Mouse (Mus musculus) B cell, adult 67 days (primary cell): Measurements from ENCODE around the gene Xkr7. TPM values are rescaled to one million over a fixed set of nuclear protein-coding genes. Genes with fewer than 3 reads are reported as not detected.

ENCODE experiments used
- total RNA-seq, 2 experiments: library from RNA; stranded (reverse); gene quantifications; 4 replicates each; pipeline ENCODE4 v1.2.4; 2023

Gene Xkr7
- total RNA-seq, result not detected

DNA sequence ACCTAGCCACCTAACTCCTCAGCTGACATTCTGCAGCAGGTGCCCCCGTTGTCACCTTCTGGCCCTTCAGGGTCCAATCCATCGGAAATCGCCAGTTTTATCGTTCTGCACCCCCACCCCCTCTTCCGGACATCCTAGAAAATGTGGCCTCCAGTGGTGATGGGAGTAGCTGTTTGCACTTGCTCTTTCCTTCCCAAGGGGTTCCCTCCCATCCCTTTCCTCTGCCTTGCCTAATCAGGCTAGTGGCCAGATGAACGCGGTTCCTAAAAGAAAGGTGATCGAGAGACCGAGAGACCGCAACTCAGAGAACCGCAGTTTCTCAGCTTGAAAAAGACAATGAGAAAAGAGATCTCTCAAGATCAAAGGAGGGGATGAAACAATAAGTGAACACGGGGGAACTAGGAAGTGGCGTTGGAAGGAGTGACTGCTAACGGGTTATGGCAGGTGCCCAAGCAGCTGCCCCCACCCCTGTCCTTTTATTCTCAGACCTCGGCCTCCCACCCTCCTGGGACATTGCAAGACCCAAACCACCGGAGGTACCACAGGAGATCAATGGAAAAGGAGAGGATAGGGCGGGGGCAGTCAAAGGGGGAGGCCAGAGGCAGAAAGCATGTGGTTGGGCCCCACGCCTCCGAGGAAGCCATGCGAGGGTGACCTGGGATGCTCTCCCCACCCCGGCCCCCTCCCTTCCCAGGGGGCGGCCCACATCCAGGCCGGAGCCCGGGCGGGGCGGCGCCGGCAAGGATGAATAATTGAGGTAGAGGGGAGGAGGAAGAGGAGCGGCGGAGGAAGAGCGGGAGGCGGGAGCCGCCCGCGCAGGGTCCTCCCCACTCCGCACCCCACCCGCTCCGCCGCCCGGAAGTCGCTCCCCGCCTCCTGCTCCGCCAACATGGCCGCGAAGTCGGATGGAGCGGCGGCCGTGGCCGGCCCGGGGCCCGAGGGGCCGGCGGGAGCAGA lies at the start of gene Xkr7:
Gene Xkr7, plus strand, starts transcription at position 727 of the 957 bp plus-strand sequence.

DNA sequence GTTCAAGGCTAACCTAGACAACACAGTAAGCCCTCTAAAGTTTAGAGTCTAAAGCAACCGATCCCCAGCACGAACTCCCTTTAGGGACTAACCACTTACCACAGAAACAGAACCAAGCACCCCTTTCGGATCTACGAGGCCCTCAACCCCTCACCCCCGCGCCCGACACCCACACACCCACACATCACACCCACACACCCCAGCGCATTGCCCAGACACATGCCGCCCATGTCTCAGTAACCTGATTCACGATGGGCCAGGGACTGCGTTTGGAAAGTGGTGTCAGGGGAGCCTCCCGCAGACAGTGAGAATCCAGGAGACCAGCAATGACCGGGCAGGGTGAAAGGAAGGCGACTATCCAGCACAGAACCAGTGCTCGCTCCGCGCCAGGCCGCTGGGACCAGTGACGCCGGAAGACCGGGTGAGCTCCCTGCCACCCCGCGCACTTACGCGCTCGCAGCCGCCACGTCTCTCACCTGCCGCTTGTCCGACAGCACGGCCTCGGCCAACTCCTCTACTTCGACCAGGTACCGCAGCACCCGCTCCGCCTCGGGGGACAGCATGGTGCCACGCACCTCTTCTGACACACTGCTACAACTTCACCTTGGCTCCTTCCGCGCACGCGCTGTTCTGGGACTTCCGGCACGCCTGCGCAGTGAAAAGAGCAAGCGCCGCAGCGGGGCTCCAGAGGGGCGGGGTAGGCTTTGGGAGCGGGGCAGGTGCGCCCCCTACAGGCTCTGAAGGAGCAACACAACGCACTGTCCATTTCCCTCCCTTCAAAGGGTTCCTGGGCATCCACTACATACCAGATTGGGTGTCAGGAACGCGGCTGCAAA lies 16.7 kb upstream of the Xkr7 start, which contains the start of gene Pdrg1:
Gene Pdrg1, minus strand, starts transcription at position 670 of the 836 bp plus-strand sequence.

GRCm38 (mm10) chr2:153065747-153066508 lies 34.3 kb downstream of the Xkr7 start, which contains the start of gene Ccm2l:
Gene Ccm2l (plus strand): TSS chr2:153065955.

Other genes with a start within 250 kb of the Xkr7 start
- gene Bcl2l1, start 200.1 kb upstream of the Xkr7 start, total RNA-seq, result 1 to 10 TPM; 7.6 to 9.0 TPM
- gene Tpx2, start 183.9 kb upstream of the Xkr7 start, total RNA-seq, result 1 to 10 TPM; 1.0 to 2.8 TPM
- gene Mylk2, start 120.5 kb upstream of the Xkr7 start, total RNA-seq, result not detected
- not detected for gene Foxs1, start 98.6 kb upstream of the Xkr7 start, total RNA-seq
- not detected for gene Dusp15, start 80.2 kb upstream of the Xkr7 start, total RNA-seq
- not detected for gene Ttll9, start 69.4 kb upstream of the Xkr7 start, total RNA-seq
- 10 to 100 TPM; 64.1 to 91.3 TPM for gene Pdrg1, start 16.4 kb upstream of the Xkr7 start, total RNA-seq
- gene Ccm2l, start 34.1 kb downstream of the Xkr7 start, total RNA-seq, result not detected
- 100 to 1,000 TPM; 142 to 161 TPM for gene Hck, start 76.6 kb downstream of the Xkr7 start, total RNA-seq
- 10 to 100 TPM; 71.6 to 71.8 TPM for gene Tm9sf4, start 129.5 kb downstream of the Xkr7 start, total RNA-seq
- 10 to 100 TPM; 17.9 to 19.4 TPM for gene Tspyl3, start 193.6 kb downstream of the Xkr7 start, total RNA-seq
- gene Plagl2, start 209.6 kb downstream of the Xkr7 start, total RNA-seq, result 10 to 100 TPM; 24.7 to 29.7 TPM
- gene Pofut1, start 209.7 kb downstream of the Xkr7 start, total RNA-seq, result 10 to 100 TPM; 34.0 to 37.9 TPM